Mouse (Mus musculus) cortical plate, adult 2 months (tissue): ENCODE results near the gene Gm6370. TPM values are rescaled to one million over a fixed set of nuclear protein-coding genes. Genes with fewer than 3 reads are reported as not detected.
"Not testable (repeated sequence)": the region's sequence is repeated elsewhere in the genome, so short reads cannot be mapped to it uniquely, and the experiment has no call there.

Source experiments
- H3K27ac ChIP-seq: fragments of 200-500 bp; 2 replicates; pipeline ENCODE4 v1.5.1; 2012; ENCODE audit warnings: low read length, control low read depth, inconsistent platforms; ENCODE audit not compliant: insufficient read depth
- H3K4me1 ChIP-seq: fragments of 200-500 bp; 2 replicates; pipeline ENCODE4 v1.6.1; 2011; ENCODE audit warnings: low read length; ENCODE audit not compliant: control insufficient read depth, insufficient read depth
- H3K4me3 ChIP-seq: fragments of 200-500 bp; 2 replicates; pipeline ENCODE4 v1.5.1; 2011; ENCODE audit warnings: mild to moderate bottlenecking, low read length, control low read depth; ENCODE audit not compliant: insufficient read depth
- CTCF ChIP-seq: fragments of 200-500 bp; IDR thresholded peaks from 2 replicates; pipeline ENCODE4 v1.5.1; 2011; ENCODE audit warnings: mild to moderate bottlenecking, control low read depth, low read length; ENCODE audit not compliant: insufficient read depth; ENCODE audit errors: extremely low read depth
- POLR2A ChIP-seq: fragments of 200-500 bp; IDR thresholded peaks from 2 replicates; pipeline ENCODE4 v1.6.1; 2011; ENCODE audit warnings: mild to moderate bottlenecking, low read length, control low read depth; ENCODE audit not compliant: insufficient read depth; ENCODE audit errors: extremely low read depth
- polyA plus RNA-seq: library from polyadenylated mRNA; depleted of rRNA; stranded (reverse); fragments of >200 nt; gene quantifications from 2 replicates; pipeline ENCODE4 v1.2.3, GENCODE M21; 2012; rRNA removed

Gene Gm6370
- polyA plus RNA-seq, 1 experiment: not detected

GRCm38 (mm10) chr5:146471821-146472220 lies 19.3 kb upstream of the Gm6370 start:
- H3K27ac ChIP-seq: no peak overlapping the region
- no peak overlapping the region for H3K4me3 ChIP-seq
- no peak for TF ChIP-seq POLR2A
- no peak for TF ChIP-seq CTCF
- peaks cover 2% of the 10 kb centered on the region; the same call in 1 of the 2 replicates for H3K4me1 ChIP-seq

- H3K27ac ChIP-seq, H3K4me1 ChIP-seq, H3K4me3 ChIP-seq: not testable (repeated sequence)
- peak; percentile 41; the same call in 1 of the 2 replicates for TF ChIP-seq CTCF
Observed at GRCm38 (mm10) chr5:146479564-146479963, 11.6 kb upstream of the Gm6370 start.

- H3K4me1 ChIP-seq, H3K4me3 ChIP-seq, H3K27ac ChIP-seq: not testable (repeated sequence)
Observed at GRCm38 (mm10) chr5:146481665-146482064, 9.5 kb upstream of the Gm6370 start, which contains the start of gene Gm6408. TSS of gene Gm6408 (plus strand) at chr5:146481965.

GRCm38 (mm10) chr5:146488959-146489358 lies 2.2 kb upstream of the Gm6370 start:
- H3K4me1 ChIP-seq, H3K27ac ChIP-seq, H3K4me3 ChIP-seq: not testable (repeated sequence)

- not testable (repeated sequence) for H3K4me1 ChIP-seq, H3K4me3 ChIP-seq, H3K27ac ChIP-seq
Observed at GRCm38 (mm10) chr5:146502099-146502498, 10.9 kb downstream of the Gm6370 start, which contains the start of gene 4930449I24Rik. TSS of gene 4930449I24Rik (plus strand) at chr5:146502399.

GRCm38 (mm10) chr5:146513823-146514222 lies 22.7 kb downstream of the Gm6370 start, which contains the start of gene Gm3402:
TSS of gene Gm3402 (plus strand) at chr5:146514123.
- H3K4me1 ChIP-seq, H3K27ac ChIP-seq, H3K4me3 ChIP-seq: not testable (repeated sequence)

GRCm38 (mm10) chr5:146525501-146525900 lies 34.3 kb downstream of the Gm6370 start, which contains the start of gene Gm3404:
TSS of gene Gm3404 (plus strand) at chr5:146525801.
- H3K4me1 ChIP-seq, H3K4me3 ChIP-seq, H3K27ac ChIP-seq: not testable (repeated sequence)

- H3K27ac ChIP-seq, H3K4me3 ChIP-seq, H3K4me1 ChIP-seq: not testable (repeated sequence)
Observed at GRCm38 (mm10) chr5:146537347-146537746, 46.2 kb downstream of the Gm6370 start, which contains the start of gene Gm3409. TSS of gene Gm3409 (plus strand) at chr5:146537647.

Other genes starting within 250 kb of the Gm6370 start
- 59.9 and 61.7 TPM in 2 replicates for gene Wasf3, start 106.4 kb upstream of the Gm6370 start, polyA plus RNA-seq
- 0.13 and 0.19 TPM in 2 replicates for gene Gm6408, start 9.4 kb upstream of the Gm6370 start, polyA plus RNA-seq
- not detected in 2 replicates for gene 4930449I24Rik, start 11.0 kb downstream of the Gm6370 start, polyA plus RNA-seq
- gene Gm3402, start 22.8 kb downstream of the Gm6370 start, polyA plus RNA-seq: not detected in 2 replicates
- not detected in 2 replicates for gene Gm3404, start 34.4 kb downstream of the Gm6370 start, polyA plus RNA-seq
- not detected in 2 replicates for gene Gm3409, start 46.3 kb downstream of the Gm6370 start, polyA plus RNA-seq
- gene Gm3415, start 64.8 kb downstream of the Gm6370 start, polyA plus RNA-seq: not detected in 2 replicates
- 37.7 and 41.2 TPM in 2 replicates for gene Gpr12, start 93.9 kb downstream of the Gm6370 start, polyA plus RNA-seq